Mouse (Mus musculus) B cell, adult 2 months (primary cell): ENCODE results near the gene Strap.

Experiments
- DNase-seq, 2 experiments: peaks; one replicate each; pipeline ENCODE4 v3.0.0; 2022

Strap gene

DNA sequence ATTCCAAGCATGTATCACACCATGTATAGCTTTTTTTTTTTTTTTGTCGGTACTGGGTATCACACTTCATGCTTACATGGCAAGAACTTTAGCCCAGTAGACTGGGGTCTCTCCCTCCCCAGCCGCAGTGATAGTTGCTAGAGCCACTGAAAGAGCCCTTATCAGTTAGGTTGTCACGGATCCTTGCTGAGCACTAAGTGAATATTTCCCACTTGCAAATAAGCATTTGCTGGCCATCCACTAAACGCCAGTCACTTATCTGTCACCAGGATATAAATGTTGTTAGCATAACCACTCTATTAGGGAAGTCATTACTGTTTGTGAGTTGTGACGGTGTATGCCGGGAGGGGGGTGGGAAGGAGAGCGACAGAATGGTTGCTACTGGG, 425 bp upstream of the Strap start:
- no peak for DNase-seq

GRCm38 (mm10) chr6:137735671-137736238, 877 bp downstream of the Strap start:
- peak in 1 of 2 experiments; percentile 5 for DNase-seq

DNA sequence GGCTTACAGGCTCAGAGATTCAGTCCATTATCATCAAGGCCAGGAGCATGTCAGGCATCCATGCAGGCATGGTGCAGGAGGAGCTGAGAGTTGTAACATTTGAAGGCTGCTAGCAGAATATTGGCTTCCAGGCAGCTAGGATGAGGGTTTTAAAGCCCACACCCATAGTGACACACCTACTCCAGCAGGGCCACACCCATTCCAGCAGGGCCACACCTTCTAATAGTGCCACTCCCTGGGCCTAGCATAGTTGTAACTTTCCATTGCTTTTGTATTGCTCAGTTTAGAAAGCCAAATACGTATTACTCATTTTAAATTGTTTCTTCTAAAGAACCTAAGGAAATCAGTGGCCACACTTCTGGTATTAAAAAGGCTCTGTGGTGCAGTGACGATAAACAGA, 6.1 kb downstream of the Strap start:
- DNase-seq, result no peak

DNA sequence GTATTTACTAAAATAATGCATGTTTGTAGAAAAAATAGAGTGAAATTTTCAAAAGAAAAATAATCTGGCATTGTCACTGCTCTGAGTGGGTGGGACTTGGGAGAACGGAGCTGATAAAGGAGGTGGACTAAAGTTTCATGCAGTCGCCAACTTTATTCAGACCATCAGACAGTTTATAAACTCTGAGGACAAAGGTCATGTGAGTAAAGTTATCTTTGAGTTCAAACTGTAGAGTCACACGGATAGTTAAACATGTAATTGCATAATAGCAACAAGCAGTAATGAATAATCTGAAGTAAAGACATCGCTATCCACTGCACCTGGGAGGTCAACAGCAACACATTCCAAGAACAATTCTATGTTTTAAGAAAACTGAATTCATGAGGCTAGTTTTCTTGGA, 9.8 kb downstream of the Strap start:
- DNase-seq, result no peak

DNA sequence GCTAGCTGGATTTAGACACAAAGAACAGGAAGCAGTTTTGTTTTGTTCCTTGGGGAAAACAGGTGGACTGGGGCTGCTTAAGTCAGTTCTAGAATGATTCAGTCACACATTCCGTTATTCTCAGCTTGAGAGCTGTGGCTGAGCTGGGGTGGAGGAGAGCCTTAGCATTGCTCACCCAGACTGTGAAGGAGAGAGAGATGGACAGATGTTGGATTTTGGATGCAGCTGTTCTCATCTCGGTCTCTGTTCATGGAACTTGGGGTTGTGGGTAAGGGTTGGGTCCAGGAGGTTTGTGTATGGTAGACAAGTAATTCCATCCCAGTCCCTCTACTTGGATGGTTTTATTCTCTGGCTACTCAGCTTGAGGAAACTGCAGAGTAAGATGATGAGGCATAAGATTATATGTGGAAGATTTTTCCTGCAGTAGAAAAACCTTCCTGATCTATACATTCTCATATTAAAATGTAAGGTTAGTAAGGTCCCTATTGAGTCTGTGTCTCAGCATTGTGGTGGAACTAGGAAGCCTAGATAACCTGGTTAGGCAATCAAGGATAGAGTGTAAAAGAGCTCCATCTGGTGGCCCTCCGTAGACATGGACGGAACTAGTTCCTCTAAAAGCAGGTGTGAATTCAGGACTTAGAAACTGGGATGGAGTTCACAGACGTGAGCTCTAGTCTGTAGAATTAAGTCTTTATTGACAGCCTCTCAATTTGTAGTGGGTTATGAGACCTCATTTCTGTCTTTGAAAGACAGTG, 12.5 kb downstream of the Strap start:
- peak; percentile 26 to 40 for DNase-seq

DNA sequence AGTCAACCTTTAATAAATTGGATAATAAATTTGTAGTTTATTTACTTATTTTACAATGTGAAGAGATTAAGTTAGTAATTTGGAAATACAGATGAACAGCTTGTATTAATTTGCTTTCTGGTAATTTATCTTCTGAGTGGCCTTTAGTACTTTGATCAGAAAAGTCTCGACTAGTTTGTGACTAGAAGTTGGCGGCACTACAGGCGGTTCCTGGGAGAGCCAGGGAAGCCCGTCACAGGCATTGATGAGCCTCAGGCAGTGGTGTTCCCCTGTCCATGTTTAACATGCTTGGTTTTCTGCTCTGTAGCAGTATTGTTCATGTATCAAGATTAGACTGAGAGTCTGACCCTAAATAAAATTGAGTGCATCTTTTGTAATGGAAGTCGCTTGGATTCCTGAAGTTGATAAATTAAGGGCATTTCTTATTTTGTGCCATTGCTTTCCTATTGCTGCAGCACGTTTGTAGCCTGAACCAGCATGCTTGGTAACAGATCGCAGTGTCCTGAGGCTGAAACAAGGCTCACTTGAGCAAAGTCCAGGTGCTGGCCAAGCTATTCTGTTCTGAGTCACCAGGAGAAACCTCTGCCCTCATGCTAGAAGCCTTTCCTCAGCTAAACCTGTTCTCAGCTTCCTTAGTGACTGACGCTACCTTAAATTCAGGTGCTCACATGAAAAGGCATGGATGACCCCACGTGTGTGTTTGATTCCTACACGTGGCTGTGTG, 16.8 kb downstream of the Strap start:
- DNase-seq, result no peak

DNA sequence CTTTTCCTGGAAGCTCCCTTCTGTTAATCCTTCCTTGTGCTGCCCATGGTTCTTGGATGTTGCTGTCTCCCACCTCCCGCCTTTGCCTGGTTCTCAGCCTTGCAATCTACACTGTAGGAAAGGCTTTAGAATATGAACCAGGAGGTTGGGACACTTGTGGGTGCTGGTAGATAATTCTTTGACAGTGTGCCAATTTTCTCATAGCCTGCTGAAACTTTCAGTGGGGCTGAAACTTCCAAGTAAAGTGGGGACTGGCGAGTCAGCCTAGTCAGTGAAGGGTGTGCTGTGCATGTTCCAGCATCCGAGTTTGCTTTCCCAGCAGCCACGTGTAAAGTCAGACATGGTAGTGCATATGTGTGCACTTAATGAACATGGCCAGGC, 17.4 kb downstream of the Strap start:
- no peak for DNase-seq

GRCm38 (mm10) chr6:137754056-137754856, 19.4 kb downstream of the Strap start, which contains the start of gene Dera:
TSS of gene Dera (plus strand) at chr6:137754546.
- peak; percentile 93 to 94 for DNase-seq

DNA sequence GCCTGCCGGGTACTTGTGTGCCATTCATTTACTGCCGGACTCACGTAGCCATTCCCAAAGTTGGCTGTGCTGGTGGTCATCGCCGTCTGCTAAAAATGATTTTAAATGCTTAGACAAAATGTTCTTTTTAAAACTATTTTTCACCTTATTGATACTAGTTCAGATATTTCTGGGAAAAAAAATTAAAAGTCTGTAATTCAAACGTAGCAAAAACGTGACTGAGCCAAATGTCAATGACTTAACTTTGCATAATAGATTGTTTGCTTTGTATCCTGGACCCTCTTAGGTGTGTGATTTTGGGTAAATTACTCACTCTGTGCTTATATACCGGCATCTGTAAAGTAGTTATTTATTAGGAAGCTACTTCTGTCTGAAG, 20.0 kb downstream of the Strap start:
- DNase-seq, result no peak

DNA sequence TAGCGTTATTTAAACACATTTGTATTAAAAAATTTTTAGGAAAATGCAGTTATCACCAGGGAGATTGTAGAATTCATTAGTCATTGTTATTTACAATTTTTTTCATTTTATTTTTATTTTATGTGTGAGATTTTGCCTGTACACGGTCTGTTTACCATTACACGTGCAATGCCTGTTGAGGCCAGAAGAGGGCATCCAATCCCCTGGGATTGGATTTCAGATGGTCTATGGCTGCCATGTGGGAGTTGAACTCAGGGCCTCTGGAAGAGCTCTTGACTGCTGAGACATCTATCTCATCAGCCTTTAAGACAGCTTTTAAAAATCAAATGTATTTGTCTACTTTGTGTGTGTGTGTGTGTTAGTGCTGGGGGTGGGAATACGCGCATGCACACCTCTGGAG, 21.4 kb downstream of the Strap start:
- peak; percentile 64 to 68 for DNase-seq

GRCm38 (mm10) chr6:137757891-137758290, 23.0 kb downstream of the Strap start:
- DNase-seq, result no peak

- DNase-seq, result no peak
These were observed 24.8 kb downstream of the Strap start for GRCm38 (mm10) chr6:137759681-137760080.

DNA sequence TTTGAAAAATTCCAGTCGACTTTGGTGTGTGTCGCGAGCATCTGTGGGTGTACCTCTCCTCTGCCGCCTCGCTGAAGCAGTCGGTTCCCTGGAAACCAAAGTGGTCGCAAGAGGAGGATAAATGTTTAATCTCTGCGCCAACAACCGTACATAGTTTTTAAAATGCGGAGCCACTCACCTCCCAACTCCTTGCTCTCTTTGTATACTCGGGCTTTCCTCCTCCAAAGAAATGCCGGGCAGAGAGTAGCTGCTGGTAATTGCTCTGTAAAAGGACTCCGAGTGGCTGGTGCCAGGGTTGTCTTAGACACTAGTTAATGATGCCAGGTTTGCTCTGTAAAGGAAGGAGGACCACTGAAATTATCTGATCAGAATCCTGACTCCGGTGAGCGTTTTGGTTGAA, 26.1 kb downstream of the Strap start:
- no peak for DNase-seq

DNA sequence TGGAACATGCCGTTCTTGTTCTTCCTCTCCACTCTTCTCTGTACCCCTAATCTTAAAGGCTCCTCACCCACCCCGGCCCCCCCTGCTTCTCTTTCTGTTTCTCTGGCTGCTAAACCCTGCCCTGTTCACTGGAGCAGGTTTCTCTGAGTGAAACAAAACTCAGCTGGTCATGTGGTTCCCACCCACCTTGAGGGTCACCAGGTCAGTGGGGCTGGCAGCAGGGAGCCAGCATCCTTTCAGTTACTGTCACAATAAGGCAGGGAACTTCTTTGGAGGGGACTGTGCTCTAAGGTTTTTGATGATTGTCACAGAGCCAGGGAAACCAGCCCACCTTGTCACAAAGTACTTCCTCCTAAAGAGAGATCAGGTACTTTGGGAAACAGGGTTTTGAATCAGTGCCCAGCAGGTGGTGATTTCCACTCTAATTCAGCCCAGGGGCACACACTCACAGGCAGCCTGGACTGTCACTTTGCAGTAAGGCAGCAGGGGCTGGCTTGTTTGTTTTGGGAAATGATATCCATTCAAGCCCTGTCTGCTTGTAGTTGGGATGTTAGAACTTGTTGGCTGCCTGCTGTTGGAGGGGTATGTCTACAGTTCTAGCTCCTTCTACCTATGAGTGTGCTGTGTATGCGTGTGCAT, 29.8 kb downstream of the Strap start:
- no peak for DNase-seq

GRCm38 (mm10) chr6:137766177-137766576, 31.3 kb downstream of the Strap start:
- no peak for DNase-seq

DNA sequence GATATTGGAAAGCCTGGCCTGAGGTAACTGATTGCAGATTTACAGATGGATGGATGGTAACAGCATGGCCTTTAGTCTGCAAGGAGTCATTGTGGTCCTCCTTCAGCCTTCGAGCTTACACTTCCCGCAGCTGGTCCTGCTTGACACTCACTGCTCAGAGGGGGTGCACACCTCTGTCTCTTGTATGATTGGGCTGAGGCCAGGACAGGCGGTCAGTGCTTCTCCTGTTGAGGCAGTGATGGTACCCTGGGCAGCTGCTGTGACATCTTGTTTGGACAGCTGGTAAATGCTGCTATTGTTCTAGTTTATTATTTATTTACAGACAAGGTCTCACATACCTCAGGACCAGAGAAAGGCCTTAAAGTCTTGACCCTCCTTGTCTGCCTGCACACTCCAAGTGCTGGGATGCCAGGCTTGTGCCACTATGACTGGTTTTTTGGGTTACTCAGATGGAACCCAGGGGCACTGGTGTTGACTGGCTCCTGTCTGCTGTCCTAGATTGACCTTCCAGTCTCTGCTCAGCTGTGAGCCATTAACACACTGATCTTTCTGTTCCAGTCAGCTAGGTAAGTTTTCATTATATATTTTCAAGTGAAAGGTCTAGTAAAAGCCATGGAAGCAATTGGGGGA, 36.9 kb downstream of the Strap start:
- no peak for DNase-seq

DNA sequence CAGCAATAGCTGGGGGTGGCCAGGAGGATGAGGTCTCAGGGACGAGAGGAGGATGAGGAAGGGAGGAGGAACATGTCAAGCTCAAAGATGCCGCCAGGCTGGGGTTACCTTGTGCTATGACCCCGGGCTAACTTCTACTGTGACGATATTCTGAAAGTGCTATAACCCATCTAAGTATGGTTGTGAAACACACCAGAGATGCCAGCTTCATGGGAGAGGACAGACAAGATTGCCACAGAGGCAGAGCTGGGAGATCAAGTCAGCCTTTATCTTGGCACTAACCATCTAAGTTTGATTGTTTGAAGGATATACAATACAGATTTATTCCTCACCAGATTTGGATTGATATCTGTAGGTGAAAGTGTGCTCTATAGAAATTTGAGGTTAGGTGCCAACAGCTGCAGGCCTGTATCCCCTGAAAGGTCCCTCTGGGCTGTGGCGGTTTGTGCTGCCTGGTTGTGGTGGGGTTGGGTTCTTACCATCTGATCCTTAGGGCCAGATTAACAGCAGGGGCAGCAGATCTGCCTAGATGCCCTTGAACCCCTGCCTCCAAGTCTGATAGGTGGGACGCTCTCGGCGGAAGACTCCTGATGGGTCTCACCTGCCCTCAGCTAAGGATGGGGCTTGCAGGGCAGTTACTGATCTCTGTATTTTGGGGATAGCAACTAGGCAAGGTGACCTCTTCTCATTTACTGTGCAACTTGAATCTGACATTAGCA, 38.2 kb downstream of the Strap start:
- DNase-seq, result no peak

DNA sequence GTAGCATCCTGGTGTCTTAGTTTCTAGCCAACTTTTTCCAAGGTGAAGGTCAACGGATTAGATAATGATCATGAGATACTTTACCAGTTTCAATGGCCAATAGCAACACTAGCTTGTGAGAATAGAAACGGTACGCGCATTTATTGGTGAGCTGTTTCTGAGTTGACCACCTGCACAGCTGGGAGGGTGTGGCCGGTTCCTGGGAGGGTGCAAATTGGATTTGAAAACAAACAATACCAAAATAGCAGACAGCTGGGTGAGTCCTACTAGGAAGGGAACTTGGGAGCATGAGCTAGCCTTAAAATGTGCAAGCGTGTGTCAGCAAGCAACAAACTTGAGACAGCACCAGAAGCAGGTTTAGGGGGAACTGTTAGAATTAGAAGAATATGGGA, 38.8 kb downstream of the Strap start:
- no peak for DNase-seq

- DNase-seq, result no peak
These were observed 39.3 kb downstream of the Strap start for GRCm38 (mm10) chr6:137774166-137774565.

DNA sequence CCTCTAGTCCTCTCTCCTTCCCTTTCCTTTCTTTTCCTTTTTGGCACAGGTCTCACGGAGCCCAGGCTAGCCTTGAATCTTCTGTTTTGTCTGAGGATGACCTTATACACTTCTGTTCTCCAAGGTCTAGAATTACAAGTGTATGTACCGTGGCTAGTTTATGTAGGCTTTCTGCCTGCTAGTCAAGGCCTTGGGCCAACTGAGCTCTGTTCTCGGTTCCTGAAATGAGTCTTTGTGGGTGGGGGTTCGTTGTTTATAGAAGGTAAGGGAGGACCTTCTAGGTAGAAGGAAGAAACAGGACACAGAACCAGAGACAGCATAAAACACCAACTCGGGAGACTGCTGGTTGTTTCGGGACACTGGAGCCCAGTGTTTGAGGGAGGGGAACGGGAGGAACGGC, 40.3 kb downstream of the Strap start:
- DNase-seq, result no peak

DNA sequence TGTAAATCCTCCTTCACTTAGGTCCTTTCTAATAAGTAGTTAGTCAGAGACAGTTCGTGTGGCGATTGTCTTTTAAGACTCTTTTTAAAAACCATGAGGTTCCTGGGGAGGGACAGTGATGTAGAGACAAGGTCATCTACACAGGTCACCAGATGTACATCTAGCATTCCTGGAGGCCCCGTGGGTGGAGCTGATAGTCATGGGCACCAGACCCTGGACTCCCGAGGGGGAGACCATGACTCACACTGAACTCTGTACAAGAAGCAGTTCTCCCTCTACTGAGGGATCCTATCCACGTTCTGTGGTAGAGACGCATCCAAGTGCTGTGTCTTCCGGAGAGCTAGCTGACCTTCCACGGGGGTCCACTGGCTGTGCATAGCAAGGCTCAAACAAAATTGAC, 42.1 kb downstream of the Strap start:
- DNase-seq, result no peak
